Mouse (Mus musculus) heart, postnatal 10 days (tissue): ENCODE measurements around the gene Zfp839. TPM values are rescaled to one million over a fixed set of nuclear protein-coding genes. Genes with fewer than 3 reads are reported as not detected.
"Not testable (repeated sequence)": the region's sequence is repeated elsewhere in the genome, so short reads cannot be mapped to it uniquely, and the experiment has no call there.

Experiments
- DNase-seq, 2 experiments: peaks; one replicate each; pipeline ENCODE4 v3.0.0; 2021
- intact Hi-C: fragments of 180-260 bp; cut with DNase I; formaldehyde crosslinking; loops from one replicate; pipeline ENCODE4 v1.15.1; 2025
- total RNA-seq, 2 experiments: library from RNA; stranded (reverse); gene quantifications; 2 replicates each; pipeline ENCODE4 v1.2.3; 2021

The Zfp839 gene
- total RNA-seq, 2 experiments from 2014 or later, result 7.1 to 7.4 TPM

DNA sequence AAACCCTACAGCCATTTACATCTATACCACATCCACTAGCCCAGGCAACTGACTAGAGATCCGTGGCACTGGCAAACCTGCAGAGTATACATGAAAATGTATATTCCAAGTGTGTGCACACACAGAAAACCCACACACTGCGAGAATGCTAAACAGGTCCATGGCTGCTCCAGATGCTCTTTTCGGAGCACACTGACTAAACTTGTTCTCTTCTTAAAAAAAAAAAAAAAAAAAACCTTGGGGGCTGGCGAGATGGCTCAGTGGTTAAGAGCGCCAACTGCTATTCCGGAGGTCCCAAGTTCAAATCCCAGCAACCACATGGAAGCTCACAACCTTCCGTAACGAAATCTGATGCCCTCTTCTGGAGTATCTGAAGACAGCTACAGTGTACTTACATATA, 12.2 kb upstream of the Zfp839 start:
- intact Hi-C loops, result no loop called here
- no peak for DNase-seq

DNA sequence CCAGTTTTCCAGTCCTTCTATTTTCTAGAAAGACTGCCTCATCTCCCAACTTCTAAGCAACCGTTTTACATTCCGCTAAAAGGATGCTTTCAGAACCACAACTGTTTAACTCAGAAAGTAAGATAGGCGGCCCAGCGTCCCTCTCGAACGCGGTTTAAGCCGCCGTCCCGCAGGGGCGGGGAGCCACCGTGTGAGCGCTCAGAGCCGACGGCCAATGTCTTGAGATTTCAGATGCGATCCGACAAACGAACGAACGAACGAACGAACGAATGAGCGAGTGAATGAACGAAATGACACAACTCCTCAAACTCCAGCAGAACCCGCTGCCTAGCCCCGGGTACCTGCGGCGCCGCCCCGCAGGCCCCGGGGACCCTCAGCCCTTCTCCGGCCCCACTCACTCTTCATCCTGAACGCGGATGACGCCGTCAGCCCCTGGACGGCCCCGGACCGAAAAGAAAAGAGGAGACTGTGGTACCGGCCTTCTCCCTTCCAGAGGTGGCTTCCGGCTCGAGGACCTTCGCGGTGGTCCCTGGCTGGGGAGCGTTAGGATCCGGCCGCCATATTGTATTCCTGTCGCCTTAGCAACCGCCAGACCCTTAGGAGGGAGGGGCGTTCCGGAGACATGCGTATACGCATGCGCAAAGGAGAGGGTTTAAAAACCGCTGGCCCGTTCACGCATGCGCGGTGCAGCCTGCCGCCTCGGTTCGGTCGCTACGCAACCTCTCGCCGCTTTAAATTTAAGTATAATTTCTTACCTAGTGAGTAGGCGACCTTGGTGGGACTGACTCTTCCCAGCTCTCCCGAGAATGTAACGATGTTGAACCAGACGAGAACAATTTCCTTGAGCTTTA, 9.5 kb upstream of the Zfp839 start, which contains the start of gene Mok:
Mok (minus strand) TSS at position 592 of the 851 bp plus-strand sequence.
- intact Hi-C loops, result loop anchor here (5.0 to 10.0 kb wide), 4 partner anchors 138 to 408 kb away; partner anchors contain the start of genes Hsp90aa1 and Ppp2r5c
- peak; percentile 97 to 98 for DNase-seq

DNA sequence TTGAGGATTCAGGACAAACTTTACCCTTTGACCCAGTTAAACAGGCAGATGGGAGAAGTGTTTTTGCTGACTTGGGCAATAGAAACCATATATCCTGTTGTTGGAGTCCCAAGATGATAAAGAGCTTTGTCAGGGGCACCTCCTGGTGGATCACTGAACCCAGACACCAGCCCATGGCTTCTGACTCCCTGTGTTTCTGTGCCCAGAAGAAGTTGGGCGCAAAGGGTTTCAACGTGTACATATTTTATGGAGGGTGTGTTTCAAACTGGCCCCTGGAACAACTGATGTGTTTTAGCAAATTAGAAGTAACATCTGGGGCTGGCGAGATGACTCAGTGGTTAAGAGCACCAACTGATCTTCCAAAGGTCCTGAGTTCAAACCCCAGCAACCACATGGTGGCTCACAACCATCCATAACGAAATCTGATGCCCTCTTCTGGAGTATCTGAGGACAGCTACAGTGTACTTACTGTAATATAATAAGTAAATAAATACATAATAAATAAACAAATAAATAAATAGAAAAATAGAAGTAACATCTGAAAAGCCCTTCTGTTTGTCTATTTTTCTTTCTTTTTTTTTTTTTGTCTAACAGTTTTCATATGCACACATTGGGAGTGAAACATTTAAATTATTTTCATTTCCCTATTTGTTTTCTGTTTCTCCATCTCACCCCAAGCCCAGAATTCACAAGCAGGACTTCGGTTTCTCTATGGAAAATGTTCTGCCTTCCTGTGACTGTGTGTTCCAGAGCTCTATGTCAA, 8.1 kb upstream of the Zfp839 start:
- intact Hi-C loops, result loop anchor here (5.0 to 10.0 kb wide), 4 partner anchors 140 to 410 kb away; partner anchors contain the start of genes Hsp90aa1 and Ppp2r5c
- DNase-seq, result no peak

DNA sequence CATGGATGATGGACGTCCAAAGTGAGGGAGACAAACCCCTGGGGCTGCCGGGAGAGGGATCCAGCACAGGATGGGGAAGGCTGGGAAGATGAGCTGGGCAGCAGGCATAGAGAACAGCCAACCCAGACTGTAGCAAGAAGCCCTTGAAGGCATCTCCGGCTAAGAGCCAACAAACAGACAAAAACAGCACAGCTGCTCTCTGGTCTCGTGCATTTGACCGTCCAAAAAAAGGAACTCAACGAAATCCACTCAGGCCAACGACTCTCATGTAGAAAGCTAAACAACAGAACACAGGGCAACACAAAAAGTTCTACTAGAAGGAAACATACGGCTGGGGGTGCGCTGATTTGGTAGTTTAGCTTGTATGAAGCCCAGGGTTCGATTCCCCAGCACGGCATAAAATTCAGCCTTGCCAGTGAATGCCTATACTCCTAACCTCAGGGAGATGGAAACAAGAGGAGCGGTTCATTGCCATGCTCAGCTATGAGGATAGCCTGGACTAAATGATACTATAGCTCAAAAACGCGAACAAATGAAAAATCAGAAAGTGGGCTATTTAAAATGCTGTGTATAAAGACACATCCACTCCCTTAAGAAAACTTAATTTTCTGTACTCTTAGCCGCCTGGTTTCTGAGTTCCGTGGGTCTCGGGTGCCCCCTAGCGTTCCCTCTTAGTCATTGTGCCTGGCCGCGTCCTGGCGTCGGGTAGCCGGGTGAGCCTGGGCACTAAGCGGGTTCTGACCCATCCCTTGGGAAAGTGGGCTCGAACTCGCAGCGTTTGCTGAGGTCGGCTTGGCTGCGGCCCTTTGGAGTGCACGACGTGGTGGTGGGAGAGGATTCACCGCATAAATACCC, 6.6 kb upstream of the Zfp839 start:
- DNase-seq, result peak; percentile 89 to 93
- intact Hi-C loops, result loop anchor here (1.0 to 10.0 kb wide), 7 partner anchors 105 to 425 kb away; partner anchors contain the start of genes Hsp90aa1 and Ppp2r5c

DNA sequence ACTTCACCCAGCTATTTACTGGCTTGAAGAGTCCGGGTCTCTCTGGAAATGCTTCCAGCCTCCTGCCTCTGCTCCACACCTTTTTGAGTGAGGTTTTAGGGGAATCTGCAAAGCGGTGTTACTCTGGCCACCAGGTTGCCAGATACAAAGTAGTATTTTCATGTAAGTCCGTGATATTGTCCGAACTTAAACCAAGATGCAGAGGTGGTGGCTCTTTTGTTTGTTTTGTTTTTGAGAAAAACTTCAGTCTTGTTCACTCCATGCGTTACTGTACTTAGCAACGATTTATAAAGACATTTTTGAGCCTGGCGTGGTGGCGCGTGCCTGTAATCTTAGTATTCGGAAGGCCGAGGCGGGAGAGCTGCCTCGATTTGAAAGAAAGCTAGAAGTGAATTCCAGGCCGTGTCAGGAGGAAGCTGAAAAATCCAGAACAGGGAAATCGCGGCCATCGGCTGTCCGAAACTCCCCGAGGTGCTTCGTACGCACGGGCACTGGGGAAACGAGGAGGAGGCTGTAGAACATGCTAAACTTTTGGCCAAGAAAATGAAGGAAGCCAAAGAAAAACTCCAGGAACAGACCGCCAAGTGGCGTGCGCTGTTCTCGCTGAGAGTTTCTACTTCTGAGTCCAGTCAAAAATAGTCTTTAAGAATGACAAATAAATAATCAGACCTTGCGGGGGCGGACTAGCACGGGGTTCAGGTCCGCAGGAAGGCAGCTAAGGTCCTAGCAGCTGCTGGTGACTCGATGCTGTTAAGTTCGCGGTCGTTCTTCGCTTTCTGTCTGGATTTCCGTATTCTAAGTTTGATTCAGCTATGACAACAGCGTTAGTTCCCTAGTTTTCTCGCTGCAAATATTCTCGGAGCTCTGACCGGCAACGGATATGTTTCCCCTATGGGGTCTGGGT, 5.6 kb upstream of the Zfp839 start:
- intact Hi-C loops, result loop anchor here (2.0 to 10.0 kb wide), 6 partner anchors 106 to 412 kb away; partner anchors contain the start of genes Hsp90aa1 and Ppp2r5c
- DNase-seq, result peak; percentile 58 to 59

DNA sequence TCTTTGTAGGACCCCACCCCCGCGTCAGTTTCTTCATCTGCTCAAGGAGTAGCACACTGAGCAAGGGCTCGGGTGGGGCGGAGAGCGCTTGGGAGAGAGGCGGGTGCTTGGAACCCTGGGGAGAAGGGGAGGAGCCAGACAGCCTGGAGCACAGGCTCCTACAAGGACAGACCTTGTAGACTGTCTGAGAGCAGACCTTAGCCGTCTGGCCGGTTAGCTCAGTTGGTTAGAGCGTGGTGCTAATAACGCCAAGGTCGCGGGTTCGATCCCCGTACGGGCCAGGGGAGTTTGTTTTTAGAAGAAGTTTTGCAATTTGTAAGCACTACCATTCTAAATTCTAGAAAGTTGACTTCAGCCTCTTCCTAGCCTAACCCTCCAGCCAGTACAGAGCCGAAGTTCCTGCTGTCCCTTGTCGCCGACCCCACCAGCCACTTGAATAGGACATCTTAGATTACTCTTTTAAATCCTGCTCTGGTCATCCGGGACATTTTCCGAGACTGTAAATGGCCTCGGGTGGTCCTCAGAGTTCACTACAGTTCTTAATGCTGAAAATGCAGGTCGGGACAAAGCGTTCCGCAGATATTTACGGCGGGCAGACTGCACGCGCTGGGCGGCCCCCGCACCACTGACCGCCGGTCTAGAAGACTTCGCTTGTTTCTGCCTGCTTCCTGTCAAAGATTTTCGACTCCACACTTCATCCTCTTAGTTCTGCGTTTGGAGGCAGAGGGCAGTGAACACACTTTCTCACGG, 4.7 kb upstream of the Zfp839 start:
- peak; percentile 95 for DNase-seq
- intact Hi-C loops, result loop anchor here (2.0 to 10.0 kb wide), 3 partner anchors 107 to 181 kb away; no protein-coding TSS in a partner anchor

DNA sequence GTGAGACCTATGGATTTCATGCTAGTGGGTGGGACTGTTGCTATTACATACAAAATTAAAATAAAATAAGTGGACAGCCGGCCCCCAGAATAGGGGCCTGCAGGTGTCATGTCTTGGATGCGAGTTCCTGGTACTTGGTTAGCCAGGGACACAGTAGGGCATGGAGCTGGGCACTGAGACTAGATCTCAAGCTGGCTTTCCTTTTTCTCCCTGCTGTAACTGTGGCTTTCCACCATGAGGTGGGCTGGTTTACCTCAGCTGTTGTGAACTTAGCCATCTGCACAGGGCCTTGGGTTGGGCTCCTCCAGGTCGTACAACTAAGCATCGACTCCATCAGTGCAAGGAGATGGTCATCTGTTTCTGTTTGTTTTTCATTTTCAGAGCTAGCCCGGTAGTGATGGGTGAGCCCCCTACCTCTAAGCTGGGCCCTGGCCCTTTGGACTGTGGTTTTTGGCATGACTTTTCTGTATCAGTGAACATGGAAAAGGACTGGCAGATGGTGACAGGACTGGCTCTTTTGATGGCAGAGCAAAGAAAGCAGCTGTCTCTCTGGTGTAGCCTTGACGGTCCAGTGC, 3.8 kb upstream of the Zfp839 start:
- intact Hi-C loops, result loop anchor here (5.0 to 10.0 kb wide), 2 partner anchors 146 to 181 kb away; no protein-coding TSS in a partner anchor

DNA sequence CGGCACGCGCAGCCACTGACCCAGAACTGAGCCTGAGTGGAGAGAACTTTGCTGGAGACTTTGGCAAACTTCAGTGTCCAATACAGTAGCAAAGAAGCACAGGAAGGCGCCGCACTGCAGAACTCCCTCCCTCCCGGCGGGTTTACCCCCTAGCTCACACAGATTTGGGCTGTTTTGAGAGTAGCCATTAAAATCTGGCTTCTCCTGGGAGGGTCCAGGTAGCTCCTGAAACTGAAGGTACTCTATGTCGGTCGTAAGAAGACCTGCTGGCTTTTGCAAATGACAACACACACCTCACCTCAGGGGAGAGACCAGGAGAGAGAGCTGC, 840 bp downstream of the Zfp839 start:
- intact Hi-C loops, result no loop called here
- no peak for DNase-seq

More for the DNA sequence above, 3.8 kb upstream of the Zfp839 start:
- DNase-seq, result no peak

DNA sequence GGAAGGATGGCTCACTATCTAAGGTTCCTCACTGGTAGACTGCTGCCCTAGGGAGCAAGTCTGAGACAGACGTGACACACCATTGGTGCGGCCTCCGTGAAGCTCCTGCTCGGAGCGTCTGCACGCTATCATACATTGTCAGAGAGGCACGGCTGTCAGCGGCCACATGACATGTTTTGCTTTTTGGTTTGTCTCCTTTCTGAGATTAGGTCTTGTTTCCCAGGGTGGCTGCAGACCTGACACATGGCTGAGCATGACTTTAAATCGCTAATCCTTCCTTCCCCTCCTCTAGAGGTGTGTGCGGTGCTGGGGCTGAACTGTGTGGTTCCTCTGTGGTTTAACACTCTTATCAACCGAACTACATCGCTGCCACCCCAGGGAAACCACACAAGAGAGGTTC, 1.4 kb downstream of the Zfp839 start:
- DNase-seq, result no peak
- intact Hi-C loops, result no loop called here

DNA sequence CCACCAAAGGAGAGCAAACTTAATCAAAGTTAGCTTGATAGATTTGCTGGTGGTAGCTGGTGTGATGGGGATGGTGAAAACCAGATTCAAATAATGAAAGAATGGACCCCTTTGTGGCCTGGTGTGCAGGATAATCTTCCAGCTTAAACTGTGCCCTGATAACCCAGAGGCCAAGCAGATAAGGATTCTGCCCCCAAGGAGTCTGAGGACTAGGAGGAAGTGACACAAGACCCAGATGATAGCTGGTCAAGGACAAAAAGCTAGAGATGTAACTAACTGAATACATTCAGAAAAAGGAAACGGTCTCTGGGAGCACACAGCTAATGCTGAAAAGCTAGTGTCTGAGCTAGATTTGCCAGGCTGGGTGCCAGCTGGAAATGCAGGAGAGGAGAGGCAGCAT, 1.9 kb downstream of the Zfp839 start:
- no peak for DNase-seq
- intact Hi-C loops, result no loop called here

DNA sequence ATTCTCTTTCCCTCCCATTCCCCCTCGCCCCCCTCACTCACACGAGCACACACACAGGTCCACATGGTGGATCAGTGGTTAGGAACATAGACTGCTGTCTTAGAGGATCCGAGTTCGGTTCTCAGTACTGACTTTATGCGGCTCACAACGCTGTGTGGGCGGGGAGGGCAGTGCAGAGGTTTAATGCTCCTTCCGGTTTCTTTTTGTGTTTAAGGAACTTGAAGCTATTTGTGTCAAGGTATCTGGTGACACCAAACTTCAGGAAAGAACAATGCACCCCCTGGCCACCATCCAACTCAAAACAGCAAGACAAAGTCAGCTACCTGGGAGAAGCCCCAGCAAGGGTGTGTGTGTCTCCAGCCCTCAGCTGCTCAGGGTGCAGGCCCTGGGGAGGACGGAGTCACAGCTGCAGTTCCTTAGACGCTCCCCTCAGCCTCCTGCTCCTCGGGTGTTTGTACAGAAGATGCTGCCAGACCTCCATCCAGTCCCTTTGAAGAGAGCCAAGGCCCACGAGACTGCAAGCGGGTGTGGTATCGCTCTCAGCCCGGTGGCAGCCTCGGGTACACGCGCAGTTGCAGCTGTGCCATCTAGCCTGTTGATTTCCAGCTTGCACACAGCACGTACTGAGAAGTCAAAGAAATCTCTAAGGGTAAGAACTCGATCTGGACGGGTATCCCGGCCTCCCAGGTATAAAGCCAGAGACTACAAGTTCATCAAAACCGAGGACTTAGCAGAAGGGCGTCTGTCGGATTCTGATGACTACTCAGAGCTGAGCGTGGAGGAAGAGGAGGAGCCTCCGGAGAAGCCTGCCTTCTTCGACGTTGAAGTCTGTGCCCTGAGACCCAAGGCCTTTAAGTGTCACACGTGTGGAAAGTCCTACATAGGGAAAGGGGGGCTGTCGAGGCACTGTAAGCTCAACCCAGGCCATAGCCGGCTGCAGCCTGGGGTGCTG, 5.0 kb downstream of the Zfp839 start:
- intact Hi-C loops, result no loop called here

DNA sequence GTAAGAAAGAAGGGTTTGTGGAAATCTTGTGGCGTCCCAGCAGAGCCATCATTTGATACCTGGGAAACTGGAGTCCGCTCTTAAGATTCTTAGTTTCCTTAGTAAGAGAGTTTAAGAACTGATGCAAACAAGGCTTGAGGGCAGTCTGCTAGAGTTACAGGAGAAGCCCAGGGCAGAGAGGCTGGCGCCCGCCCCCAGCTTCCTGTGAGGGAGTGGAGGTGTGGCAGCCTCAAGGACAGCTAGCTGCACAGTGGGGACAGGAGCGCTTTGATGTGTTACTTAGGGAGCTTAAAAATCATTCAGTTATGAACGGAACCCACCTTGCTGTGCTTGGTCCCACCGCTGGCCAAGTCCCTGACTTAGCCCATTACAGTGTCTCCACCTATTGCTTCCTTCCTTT, 7.1 kb downstream of the Zfp839 start:
- intact Hi-C loops, result no loop called here
- DNase-seq, result no peak

More for the DNA sequence above, 5.0 kb downstream of the Zfp839 start:
- DNase-seq, result no peak

DNA sequence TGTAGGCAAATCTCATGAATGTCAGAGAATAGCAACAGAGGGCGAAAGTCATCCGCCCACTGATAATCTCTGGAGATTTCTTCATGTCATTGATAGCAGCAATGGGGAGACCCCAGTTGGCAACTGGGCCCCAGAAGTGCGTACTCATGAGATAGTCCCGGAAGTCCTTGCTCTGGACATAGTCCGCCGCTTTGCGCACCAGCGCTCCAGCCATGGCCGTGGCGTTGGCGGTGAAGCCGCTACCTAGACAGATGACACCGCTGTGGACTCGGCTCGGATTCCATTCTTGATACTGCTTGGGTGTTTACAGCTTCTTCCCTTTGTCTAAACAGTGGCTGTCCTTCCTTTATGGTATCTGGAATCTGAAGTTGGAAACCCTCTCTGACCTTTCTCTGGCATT, 8.6 kb downstream of the Zfp839 start:
- intact Hi-C loops, DNase-seq: not testable (repeated sequence)

DNA sequence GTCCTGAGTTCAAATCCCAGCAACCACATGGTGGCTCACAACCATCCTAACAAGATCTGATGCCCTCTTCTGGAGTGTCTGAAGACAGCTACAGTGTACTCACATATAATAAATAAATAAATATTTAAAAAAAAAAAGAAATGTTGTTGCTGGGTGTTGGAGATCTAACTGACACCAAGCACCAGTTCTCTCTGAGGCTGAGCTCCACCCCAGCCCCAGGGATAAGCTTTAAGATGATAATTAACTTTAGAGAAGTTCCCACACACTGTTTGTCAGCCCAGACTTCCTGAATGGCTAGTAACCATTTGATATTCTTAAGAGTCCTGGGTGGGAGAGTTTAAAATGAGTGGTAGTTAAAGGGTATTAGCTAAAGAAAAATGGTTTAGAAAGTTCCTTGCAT, 10.2 kb downstream of the Zfp839 start:
- DNase-seq, result no peak
- intact Hi-C loops, result no loop called here

DNA sequence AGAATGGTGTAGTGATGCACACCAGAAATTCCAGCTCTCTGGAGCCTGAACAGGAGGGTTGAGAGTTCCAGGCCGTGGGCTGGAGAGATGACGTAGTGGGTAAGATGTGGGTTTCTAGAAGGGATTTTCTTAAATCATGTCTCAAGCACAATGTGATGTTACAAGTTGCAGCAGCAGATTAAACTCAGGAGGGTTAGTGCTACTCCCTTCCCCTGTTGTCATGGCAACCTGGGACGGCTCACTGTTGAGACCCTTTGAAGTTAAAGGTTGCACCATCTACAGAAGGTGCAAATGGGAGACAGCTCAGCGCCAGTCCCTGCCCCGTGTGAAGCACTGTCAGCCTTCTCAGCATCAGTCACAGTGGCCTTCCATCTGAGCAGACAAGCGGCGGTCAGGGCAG, 11.2 kb downstream of the Zfp839 start:
- no peak for DNase-seq
- intact Hi-C loops, result no loop called here

DNA sequence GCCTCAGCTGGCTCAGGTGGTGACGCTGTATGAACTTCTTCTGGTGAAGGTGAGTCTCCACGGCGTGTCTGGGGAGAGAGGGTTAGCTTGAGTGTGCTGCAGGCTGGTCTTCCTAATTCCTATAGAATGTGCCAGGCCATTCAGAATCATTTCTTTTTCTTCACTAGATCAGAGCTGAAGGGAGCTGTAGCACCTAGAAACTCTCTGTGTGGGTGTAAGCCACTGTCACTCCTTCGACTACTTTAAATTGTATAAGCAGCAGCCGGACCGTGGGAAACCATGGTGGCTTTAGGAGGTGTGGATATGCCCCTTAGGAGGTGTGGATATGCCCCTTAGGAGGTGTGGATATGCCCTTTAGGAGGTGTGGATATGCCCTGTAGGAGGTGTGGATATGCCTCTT, 14.0 kb downstream of the Zfp839 start:
- DNase-seq, result no peak
- intact Hi-C loops, result no loop called here

DNA sequence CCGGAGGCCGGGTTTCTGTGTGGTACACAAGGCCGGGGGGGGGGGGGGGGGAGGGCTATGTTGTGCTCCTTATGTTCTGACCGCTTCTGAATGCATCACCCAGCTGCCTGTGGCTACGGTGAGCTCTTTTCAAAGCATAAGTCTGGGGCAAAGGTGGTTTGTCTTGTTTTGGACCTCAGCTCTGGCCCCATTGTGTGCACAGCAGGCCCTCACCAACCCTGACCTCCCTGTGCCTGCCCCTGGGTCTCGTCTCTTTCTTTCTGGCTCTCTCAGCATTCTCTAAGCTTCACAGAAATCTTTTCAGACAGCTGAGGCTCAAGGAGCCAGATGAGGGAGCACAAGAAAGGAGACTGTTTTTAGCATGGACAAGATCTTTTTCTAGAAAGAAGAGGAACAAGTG, 15.5 kb downstream of the Zfp839 start:
- intact Hi-C loops, result no loop called here
- no peak for DNase-seq
